Mouse (Mus musculus) limb, embryonic 14.5 days (tissue): ENCODE results near the gene Rgs13. TPM values are rescaled to one million over a fixed set of nuclear protein-coding genes. Genes with fewer than 3 reads are reported as not detected.

ENCODE experiments used
- ATAC-seq: fragments of 200-750 bp; cut with Nextera tagmentation; 2 replicates; pipeline ENCODE4 v1.8.0; 2017; ENCODE audit warnings: low read depth, moderate number of reproducible peaks, moderate TSS enrichment; ENCODE audit not compliant: low FRiP score
- DNase-seq: peaks from one replicate; pipeline ENCODE4 v3.0.0-alpha.2; 2015; ENCODE audit warnings: low spot score
- H3K27ac ChIP-seq: fragments of 300-500 bp; sonication (generic); replicated peaks from 2 replicates; pipeline ENCODE4 v1.5.1; 2014; ENCODE audit warnings: low read depth, mild to moderate bottlenecking, low read length, moderate library complexity, mixed read lengths
- H3K27me3 ChIP-seq: fragments of 300-500 bp; sonication (generic); 2 replicates; pipeline ENCODE4 v1.6.1; 2014; ENCODE audit warnings: low read length, mixed read lengths; ENCODE audit not compliant: control insufficient read depth, insufficient read depth
- H3K36me3 ChIP-seq: fragments of 300-500 bp; sonication (generic); 2 replicates; pipeline ENCODE4 v1.6.1; 2014; ENCODE audit warnings: mild to moderate bottlenecking, low read length, moderate library complexity, mixed read lengths; ENCODE audit not compliant: control insufficient read depth, insufficient read depth
- H3K4me1 ChIP-seq: fragments of 300-500 bp; sonication (generic); 2 replicates; pipeline ENCODE4 v1.6.1; 2014; ENCODE audit warnings: antibody characterized with exemption, low read length, mixed read lengths; ENCODE audit not compliant: control insufficient read depth, insufficient read depth
- H3K4me2 ChIP-seq: fragments of 300-500 bp; sonication (generic); replicated peaks from 2 replicates; pipeline ENCODE4 v1.6.1; 2014; ENCODE audit warnings: low read depth, mild to moderate bottlenecking, low read length, moderate library complexity; ENCODE audit not compliant: severe bottlenecking
- H3K4me3 ChIP-seq: fragments of 300-500 bp; sonication (generic); replicated peaks from 2 replicates; pipeline ENCODE4 v1.5.1; 2014; ENCODE audit warnings: low read length
- H3K9ac ChIP-seq: fragments of 300-500 bp; sonication (generic); 2 replicates; pipeline ENCODE4 v1.6.1; 2014; ENCODE audit warnings: mild to moderate bottlenecking, low read depth, low read length, moderate library complexity; ENCODE audit not compliant: severe bottlenecking
- H3K9me3 ChIP-seq: fragments of 300-500 bp; sonication (generic); 2 replicates; pipeline ENCODE4 v1.6.1; 2016; ENCODE audit warnings: low read length; ENCODE audit not compliant: control insufficient read depth
- POLR2A ChIP-seq: fragments of 200-500 bp; IDR thresholded peaks from 2 replicates; pipeline ENCODE4 v1.8.0; 2012; ENCODE audit warnings: inconsistent platforms, mild to moderate bottlenecking, moderate library complexity, borderline replicate concordance; ENCODE audit not compliant: insufficient read depth, insufficient read length; ENCODE audit errors: extremely low read depth
- WGBS: fragments of 180-500 bp; shearing (Covaris S2); extraction: QIAGEN DNeasy Blood & Tissue Kit; methylation state at CpG from one replicate; pipeline ENCODE4 v1.1.7; 2014; 5-methylcytosine and 5-hydroxymethylcytosine counted together
- polyA plus RNA-seq, 2 experiments: library from polyadenylated mRNA; depleted of rRNA in 1 of 2; stranded (reverse) in 1 of 2; unstranded in 1 of 2; fragments of >200 nt; fragmentation: Nextera tagmentation in 1 of 2; extraction: Ambion mirVana in 1 of 2; gene quantifications; 2 replicates each; pipeline versions ENCODE4 v1.2.1 to v1.2.3; 2012 to 2014

Rgs13 gene
- 0.19 and 0.23 TPM in 2 replicates for polyA plus RNA-seq (2012; rRNA removed)
- polyA plus RNA-seq (2014; fragmentation: Nextera tagmentation; extraction: Ambion mirVana) = 0.47 and 0.67 TPM in 2 replicates

DNA sequence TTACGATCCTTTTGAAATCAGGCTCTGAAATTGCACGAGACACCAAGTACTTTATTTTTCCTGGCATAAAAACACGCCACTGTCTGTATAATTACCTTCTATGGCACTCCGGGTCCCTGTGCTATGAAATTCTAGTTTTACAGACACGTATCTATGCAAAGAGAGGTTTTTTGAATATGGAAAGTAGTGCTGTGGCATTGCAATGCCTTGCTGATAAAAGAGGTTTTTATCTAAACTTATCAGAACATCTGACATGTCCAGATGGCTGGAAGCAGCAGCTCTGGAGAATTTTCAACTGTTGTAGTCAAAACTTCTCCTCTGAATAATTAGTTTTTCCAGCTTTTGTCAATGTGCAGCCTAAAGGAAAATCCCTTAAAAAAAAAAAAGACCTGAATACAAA, at the start of gene Rgs13:
Rgs13 (minus strand) TSS at position 207 of the 400 bp plus-strand sequence.
- Histone ChIP-seq H3K4me2 (no peak within 1 kb of the TSS), H3K27me3 (no peaks in the 10 kb centered on the region), H3K36me3 (no peaks in the 10 kb centered on the region), H3K9ac (no peak within 1 kb of the TSS), H3K4me3 (no peak within 1 kb of the TSS), H3K4me1 (no peaks in the 10 kb centered on the region), H3K9me3 (no peaks in the 10 kb centered on the region), H3K27ac (no peak within 1 kb of the TSS)
- no peak for TF ChIP-seq POLR2A
- 74% methylated on average over 5 of the region's 5 CpGs for WGBS
- DNase-seq = no peak
- ATAC-seq = no peak

DNA sequence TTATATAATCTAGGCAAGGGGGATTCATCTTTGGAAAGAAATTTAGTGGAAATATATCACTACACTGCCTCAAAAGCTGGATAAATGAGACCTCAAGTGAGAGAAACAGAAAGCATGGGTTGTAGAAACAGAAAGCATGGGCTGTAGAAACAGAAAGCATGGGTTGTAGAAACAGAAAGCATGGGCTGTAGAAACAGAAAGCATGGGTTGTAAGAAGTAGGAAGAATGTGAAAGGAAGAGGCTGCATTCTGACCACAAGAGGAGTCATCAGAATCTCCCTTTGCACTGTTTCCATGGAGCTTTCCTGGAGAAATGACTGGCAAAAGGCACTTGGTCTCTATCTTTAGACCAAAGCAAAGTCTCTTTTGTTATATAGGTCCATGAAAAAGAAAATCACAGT, 38.1 kb upstream of the Rgs13 start:
- H3K4me2 ChIP-seq = no peak overlapping the region
- H3K27ac ChIP-seq = no peak overlapping the region
- ATAC-seq = no peak
- no peak overlapping the region for H3K4me3 ChIP-seq
- no peak for TF ChIP-seq POLR2A
- no peak for DNase-seq
- H3K27me3 ChIP-seq = no peaks in the 10 kb centered on the region
- no peak overlapping the region for H3K9ac ChIP-seq
- no peaks in the 10 kb centered on the region for H3K36me3 ChIP-seq
- H3K9me3 ChIP-seq = no peaks in the 10 kb centered on the region
- H3K4me1 ChIP-seq = no peaks in the 10 kb centered on the region

DNA sequence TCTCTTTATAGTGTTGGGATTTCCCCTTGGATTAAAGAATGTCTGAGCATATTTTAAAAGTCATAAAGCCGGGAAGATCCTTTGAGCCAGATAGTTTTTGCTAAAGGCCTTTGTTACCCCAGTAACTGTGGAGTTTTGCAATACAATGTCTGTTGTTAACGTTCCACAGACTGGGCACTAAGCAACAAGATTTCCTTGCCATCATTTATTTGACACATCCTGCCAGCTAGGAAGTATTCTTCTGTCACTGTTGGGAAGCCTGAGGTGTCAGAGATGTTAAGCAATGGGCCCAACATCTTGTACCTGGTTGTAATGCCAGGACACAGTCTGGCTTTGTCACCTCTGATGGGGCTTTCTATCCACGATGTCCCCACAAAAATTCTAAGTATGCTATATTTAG, 33.7 kb upstream of the Rgs13 start:
- Histone ChIP-seq H3K4me2 (no peak overlapping the region), H3K36me3 (no peaks in the 10 kb centered on the region), H3K9me3 (no peaks in the 10 kb centered on the region), H3K27me3 (no peaks in the 10 kb centered on the region), H3K9ac (no peak overlapping the region), H3K4me3 (no peak overlapping the region), H3K4me1 (no peaks in the 10 kb centered on the region), H3K27ac (no peak overlapping the region)
- ATAC-seq = no peak
- 63% methylated on average over 3 of the region's 3 CpGs for WGBS
- no peak for DNase-seq
- TF ChIP-seq POLR2A = no peak

DNA sequence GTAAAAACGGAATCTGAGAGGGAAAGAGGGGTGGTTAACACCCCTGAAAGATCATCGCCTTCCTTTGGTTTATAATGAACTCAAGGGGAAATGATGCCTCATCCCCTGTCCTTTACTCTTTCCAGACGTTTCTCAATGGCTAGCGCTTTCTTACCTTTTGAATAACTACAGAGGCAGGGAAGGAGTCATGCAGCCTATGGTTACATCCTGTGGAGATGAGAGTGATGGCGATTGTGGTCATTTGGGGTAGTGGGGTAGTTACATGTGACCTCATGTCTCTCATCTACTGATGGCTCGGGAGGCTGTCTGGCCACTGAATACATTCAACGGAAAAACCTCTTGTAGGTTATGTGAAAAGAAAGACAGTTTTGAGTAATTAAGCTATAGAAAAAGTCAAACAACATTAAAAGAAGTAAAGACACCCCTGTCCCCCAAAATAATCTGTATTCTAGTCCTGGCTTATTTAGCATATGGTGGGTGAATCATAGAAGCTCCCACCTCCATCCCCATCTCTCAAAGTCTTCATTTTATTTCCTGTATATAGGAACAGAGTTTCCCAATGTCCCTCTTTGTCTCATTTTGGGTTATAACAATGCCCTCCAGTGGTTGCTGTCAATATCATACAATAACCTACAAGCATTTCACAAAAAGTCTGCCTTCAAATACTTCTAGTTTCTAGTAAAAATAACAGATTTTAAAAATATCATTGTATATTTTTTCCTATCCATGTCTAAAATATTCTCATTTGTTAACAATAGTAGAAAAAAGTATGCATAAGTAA, 29.3 kb upstream of the Rgs13 start:
- Histone ChIP-seq H3K4me1 (no peaks in the 10 kb centered on the region), H3K4me3 (no peak overlapping the region), H3K36me3 (no peaks in the 10 kb centered on the region), H3K9me3 (no peaks in the 10 kb centered on the region), H3K27ac (no peak overlapping the region), H3K4me2 (no peak overlapping the region), H3K9ac (no peak overlapping the region), H3K27me3 (no peaks in the 10 kb centered on the region)
- no peak for TF ChIP-seq POLR2A
- DNase-seq (no peak), ATAC-seq (no peak)
- WGBS = 63% methylated on average over 7 of the region's 7 CpGs

DNA sequence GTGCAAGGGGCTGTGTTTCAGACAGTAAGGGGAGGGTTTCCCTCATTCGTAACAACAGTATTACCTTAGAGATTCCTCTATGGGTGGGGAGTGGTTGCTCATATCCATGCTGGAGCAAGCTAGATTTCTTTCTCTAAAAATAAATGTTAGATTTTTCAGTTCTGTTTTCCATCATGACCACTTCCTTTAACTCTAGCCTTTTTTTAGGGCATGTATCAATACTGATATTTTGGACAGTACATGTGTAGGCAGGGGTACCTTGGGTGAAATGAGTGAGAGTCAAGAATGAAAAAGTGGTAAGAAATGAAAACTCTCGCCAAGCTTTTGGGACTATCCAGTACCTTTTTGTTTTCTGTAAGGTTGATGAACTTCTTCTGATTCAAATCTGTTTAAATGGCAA, 27.6 kb upstream of the Rgs13 start:
- Histone ChIP-seq H3K9ac (no peak overlapping the region), H3K27me3 (no peaks in the 10 kb centered on the region), H3K36me3 (no peaks in the 10 kb centered on the region), H3K27ac (no peak overlapping the region), H3K9me3 (no peaks in the 10 kb centered on the region), H3K4me1 (no peaks in the 10 kb centered on the region), H3K4me2 (no peak overlapping the region), H3K4me3 (no peak overlapping the region)
- DNase-seq (no peak), ATAC-seq (no peak)
- no peak for TF ChIP-seq POLR2A
- 85% methylated on average over 2 of the region's 2 CpGs for WGBS
